8 mouse cellular contexts compared by ENCODE assay signal in the genomic region with DNA sequence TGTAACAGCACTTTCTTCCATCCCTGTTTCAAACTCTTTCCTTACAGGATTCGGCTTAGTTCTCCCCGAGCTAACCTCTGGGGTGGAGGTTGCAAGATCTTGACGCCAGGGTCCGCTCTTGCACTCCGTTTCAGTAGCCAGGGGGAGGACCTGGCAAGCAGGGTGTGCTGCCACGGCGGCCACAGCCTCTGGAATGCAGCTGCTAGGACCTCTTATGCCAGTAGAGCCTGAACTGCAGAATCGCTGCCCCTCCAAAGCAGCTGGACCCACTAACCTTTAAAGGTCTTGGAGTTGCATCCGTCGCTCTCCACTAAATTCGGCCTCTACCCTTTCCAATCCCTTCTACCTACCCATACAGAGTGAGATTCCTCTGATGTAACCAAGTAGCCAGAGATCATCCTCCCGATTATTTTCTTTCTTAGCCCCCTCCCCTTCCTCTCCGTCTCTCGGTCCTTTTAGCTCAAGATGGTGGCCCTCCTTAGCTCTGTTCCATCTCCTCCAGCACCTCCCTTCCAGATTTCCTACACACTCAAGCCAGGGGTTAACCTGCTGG. TPM values are rescaled to one million over a fixed set of nuclear protein-coding genes. Genes with fewer than 3 reads are reported as not detected.
A peak's percentile ranks its signal among the peaks of the same experiment; 100 is the strongest.
DNase-seq lines count a peak whose midpoint lies in the region; ATAC-seq and TF ChIP-seq lines count a peak whose summit lies in the region.

No protein-coding gene starts in this region.

- H3K27ac ChIP-seq in hindbrain, embryonic 12.5 days: peak overlapping the region; percentile 66; the same call in 1 of the 2 replicates
- peak overlapping the region; percentile 96 for H3K27ac ChIP-seq in lung, embryonic 16.5 days (ENCODE audit: low read length)

- H3K27me3 ChIP-seq in Patski: peaks cover 6% of the 10 kb centered on the region
- peaks cover 12% of the 10 kb centered on the region for H3K27me3 ChIP-seq in hindbrain, embryonic 12.5 days
- no peaks in the 10 kb centered on the region for H3K27me3 ChIP-seq in lung, embryonic 16.5 days (ENCODE audit: control insufficient read depth, insufficient read depth, low read depth, low read length)

- peak overlapping the region; percentile 50 for H3K4me3 ChIP-seq in hindbrain, embryonic 12.5 days
- peak overlapping the region; percentile 83 for H3K4me3 ChIP-seq in lung, embryonic 16.5 days (ENCODE audit: low read length)

- no peaks in the 10 kb centered on the region for H3K9me3 ChIP-seq in hindbrain, embryonic 12.5 days (replicated peaks)
- H3K9me3 ChIP-seq in lung, embryonic 16.5 days (ENCODE audit: control insufficient read depth, low read length): no peaks in the 10 kb centered on the region

- POLR2A ChIA-PET in Patski (lab: Charles Lee): interaction anchor here (0.5 to 1.8 kb wide), 7 partner anchors 73 to 150 kb away, joined by 3 to 7 read pairs (median 4); partner anchors contain the start of gene Tmem87b

- CTCF ChIA-PET in Patski (lab: Charles Lee): interaction anchor here (0.9 to 8.7 kb wide), 10 partner anchors 10 to 148 kb away, joined by 3 to 91 read pairs (median 7); partner anchors contain the start of gene Tmem87b

- peak overlapping the region; percentile 65 for H3K9ac ChIP-seq in hindbrain, embryonic 12.5 days
- peak overlapping the region; percentile 88 for H3K9ac ChIP-seq in lung, embryonic 16.5 days (ENCODE audit: low read length)

- in situ Hi-C loops in Patski (cut with MboI; ENCODE audit: low pct_unique_long_range_greater_than_20kb): loop anchor here (5.0 kb wide), 2 partner anchors 39 to 119 kb away; partner anchors contain the start of gene Tmem87b

- H3K4me1 ChIP-seq in hindbrain, embryonic 12.5 days: peaks cover 19% of the 10 kb centered on the region
- H3K4me1 ChIP-seq in lung, embryonic 16.5 days (replicated peaks; ENCODE audit: control insufficient read depth, insufficient read depth, low read length): peaks cover 12% of the 10 kb centered on the region; the same call in 1 of the 2 replicates

- TF ChIP-seq CTCF in Patski (IDR thresholded peaks at IDR 0.05): peak; percentile 93

- peak; percentile 55 for DNase-seq in Patski (ENCODE audit: low read depth, low spot score)
- DNase-seq in cerebellum, adult 9-11 months: peak; percentile 40
- peak; percentile 66 to 69 for DNase-seq in frontal cortex, postnatal 14 days (ENCODE audit: low spot score in 2 of 2)
- peak; percentile 79 to 83 for DNase-seq in layer of hippocampus, postnatal 10 days (ENCODE audit: low spot score in 2 of 2)
- DNase-seq in ovary, postnatal 10 days (ENCODE audit: low spot score): peak; percentile 66
- DNase-seq in thymus, postnatal 14 days: peak; percentile 44

- H3K4me2 ChIP-seq in hindbrain, embryonic 12.5 days (replicated peaks): peak overlapping the region; percentile 77
- H3K4me2 ChIP-seq in lung, embryonic 16.5 days (ENCODE audit: low read depth, low read length): peak overlapping the region; percentile 79

- no peaks in the 10 kb centered on the region for H3K36me3 ChIP-seq in hindbrain, embryonic 12.5 days
- H3K36me3 ChIP-seq in lung, embryonic 16.5 days (ENCODE audit: control insufficient read depth, insufficient read depth, low read length): no peaks in the 10 kb centered on the region

- ATAC-seq in Patski: peak; percentile 79
- peak; percentile 90 for ATAC-seq in hindbrain, embryonic 12.5 days (ENCODE audit: low FRiP score)
- ATAC-seq in lung, embryonic 16.5 days (ENCODE audit: low read depth): peak; percentile 93

- WGBS in hindbrain, embryonic 12.5 days: under 1% methylated on average over 14 of the region's 14 CpGs
- WGBS in lung, embryonic 16.5 days: under 1% methylated on average over 14 of the region's 14 CpGs

RNA-seq across cellular contexts. Expression of gene Mertk, which starts 0.5 kb away (rescaled TPM):
- polyA plus RNA-seq in Patski (2021): 2.5 TPM
- polyA plus RNA-seq in hindbrain, embryonic 12.5 days (2016; fragmentation: Nextera tagmentation; extraction: Ambion mirVana): 6.5 and 6.8 TPM in 2 replicates
- 10 to 100 TPM; 16.1 to 21.9 TPM for total RNA-seq in layer of hippocampus, postnatal 10 days (2021)
- polyA plus RNA-seq in lung, embryonic 16.5 days (2015; fragmentation: Nextera tagmentation; extraction: Ambion mirVana): 7.8 and 9.2 TPM in 2 replicates

RNA-seq across cellular contexts. Expression of gene Anapc1, which starts 11.0 kb away (rescaled TPM):
- 57.0 TPM for polyA plus RNA-seq in Patski (2021)
- polyA plus RNA-seq in hindbrain, embryonic 12.5 days (2016; fragmentation: Nextera tagmentation; extraction: Ambion mirVana): 79.1 and 82.8 TPM in 2 replicates
- 10 to 100 TPM; 73.0 to 81.2 TPM for total RNA-seq in layer of hippocampus, postnatal 10 days (2021)
- polyA plus RNA-seq in lung, embryonic 16.5 days (2015; fragmentation: Nextera tagmentation; extraction: Ambion mirVana): 56.8 and 60.7 TPM in 2 replicates

Comparison
In these comparisons a context has a peak if more than half of its experiments do, and no peak if none do; other contexts are left out.
1. Peak in every context shown above with its lines: DNase-seq, ATAC-seq, H3K4me3 ChIP-seq and H3K27ac ChIP-seq.